Mouse (Mus musculus) urinary bladder, adult 18-20 months (tissue): ENCODE results near the gene Dnajc3.
"Not testable (repeated sequence)": the region's sequence is repeated elsewhere in the genome, so short reads cannot be mapped to it uniquely, and the experiment has no call there.

ENCODE experiments used
- DNase-seq, 2 experiments: peaks; one replicate each; pipeline ENCODE4 v3.0.0; 2022; ENCODE audit warnings: low spot score in 2 of 2, mixed read lengths in 2 of 2

Gene Dnajc3

DNA sequence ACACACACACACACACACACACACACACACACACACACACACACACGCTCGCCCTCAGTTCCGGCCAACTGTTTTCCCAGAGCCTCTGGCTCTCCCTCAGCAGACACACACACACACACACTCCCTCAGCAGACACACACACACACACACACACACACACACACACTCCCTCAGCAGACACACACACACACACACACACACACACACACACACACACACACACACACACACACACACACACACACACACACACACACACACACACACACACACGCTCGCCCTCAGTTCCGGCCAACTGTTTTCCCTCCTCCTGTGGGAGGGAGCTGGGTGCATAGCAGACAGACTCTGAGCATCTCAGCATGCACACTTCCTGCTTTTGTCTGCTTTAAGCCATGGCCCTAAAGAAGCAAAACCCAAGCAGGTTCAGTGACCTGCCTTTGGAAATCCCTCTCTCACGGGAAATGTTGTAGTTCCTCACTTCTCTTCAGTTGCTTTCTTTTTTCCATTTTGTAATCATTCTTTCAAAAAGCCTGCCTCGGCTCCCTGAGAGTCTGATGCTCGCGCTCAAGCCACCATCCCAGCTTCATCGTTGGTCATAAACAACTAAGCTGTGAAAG is 44.8 kb downstream of the Dnajc3 start:
- DNase-seq = not testable (repeated sequence)

DNA sequence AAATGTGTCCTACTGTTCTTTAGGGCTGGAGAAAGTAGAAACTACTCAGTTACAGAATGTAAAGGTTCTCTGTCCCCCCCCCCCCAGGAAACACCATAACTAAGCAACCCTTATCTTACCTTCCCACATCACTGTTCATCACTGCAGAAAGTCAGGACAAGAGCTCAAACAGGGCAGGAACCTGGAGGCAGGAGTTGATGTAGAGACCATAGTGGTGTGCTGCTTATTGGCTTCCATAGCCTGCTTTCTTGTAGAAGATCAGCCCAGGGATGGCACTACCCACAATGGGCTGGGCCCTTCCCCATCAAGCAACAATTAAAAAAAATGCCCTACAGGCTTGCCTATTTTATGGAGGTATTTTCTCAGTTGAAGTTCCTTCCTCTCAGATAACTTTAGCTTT is 45.6 kb downstream of the Dnajc3 start:
- no peak for DNase-seq

DNA sequence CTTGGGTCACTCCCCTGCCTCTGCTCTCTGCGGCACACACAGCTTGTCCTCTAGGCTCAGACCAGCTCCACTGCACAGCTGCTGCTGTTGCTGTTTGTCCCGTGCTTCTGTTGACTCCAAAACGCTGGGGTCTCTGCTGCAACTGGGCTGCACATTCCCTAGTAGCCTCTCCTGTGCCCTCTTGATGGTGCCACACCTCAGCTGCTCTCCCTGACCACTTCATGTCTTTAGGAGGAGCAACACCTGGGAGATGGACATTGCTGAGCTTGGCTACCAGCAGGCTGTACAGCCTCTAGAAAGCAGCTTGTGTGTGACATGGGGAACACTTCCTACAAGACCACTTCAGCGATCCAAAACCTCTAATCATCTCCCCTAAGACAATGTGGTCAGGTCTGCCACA is 46.4 kb downstream of the Dnajc3 start:
- DNase-seq = no peak

DNA sequence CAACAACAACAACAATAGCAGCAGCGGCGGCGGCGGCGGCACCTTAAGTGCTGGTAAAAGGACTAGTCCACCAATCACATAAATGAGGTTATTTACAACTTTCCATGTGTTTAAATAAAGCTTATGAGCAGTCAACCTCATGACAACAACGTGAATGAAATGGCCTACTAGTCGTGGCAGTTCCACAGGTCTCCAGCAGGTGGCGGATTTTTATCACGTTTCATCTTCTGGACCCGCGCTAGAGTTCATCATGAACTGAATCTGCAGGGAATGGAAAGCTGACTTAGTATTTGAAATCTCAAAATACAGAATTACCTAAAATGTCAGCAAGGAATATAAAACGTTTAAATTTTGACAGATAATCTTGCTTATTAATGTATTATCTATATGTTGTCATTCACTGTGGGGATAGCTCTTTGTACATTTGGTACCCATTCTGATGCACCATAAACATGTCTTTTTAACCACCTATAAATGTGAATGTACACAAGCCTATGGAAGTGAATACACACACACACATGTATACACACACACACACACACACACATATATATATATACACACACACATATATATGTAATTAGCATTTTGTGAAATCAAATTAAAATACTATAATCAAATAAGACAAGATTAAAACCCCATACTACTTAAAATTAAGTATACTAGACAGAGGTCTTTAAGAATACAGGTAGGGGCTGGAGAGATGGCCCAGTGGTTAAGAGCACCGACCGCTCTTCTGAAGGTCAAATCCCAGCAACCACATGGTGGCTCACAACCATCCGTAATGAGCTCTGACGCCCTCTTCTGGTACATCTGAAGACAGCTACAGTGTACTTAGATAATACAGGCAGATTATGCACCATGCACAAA is 49.1 kb downstream of the Dnajc3 start:
- DNase-seq = peak; percentile 27 to 54

DNA sequence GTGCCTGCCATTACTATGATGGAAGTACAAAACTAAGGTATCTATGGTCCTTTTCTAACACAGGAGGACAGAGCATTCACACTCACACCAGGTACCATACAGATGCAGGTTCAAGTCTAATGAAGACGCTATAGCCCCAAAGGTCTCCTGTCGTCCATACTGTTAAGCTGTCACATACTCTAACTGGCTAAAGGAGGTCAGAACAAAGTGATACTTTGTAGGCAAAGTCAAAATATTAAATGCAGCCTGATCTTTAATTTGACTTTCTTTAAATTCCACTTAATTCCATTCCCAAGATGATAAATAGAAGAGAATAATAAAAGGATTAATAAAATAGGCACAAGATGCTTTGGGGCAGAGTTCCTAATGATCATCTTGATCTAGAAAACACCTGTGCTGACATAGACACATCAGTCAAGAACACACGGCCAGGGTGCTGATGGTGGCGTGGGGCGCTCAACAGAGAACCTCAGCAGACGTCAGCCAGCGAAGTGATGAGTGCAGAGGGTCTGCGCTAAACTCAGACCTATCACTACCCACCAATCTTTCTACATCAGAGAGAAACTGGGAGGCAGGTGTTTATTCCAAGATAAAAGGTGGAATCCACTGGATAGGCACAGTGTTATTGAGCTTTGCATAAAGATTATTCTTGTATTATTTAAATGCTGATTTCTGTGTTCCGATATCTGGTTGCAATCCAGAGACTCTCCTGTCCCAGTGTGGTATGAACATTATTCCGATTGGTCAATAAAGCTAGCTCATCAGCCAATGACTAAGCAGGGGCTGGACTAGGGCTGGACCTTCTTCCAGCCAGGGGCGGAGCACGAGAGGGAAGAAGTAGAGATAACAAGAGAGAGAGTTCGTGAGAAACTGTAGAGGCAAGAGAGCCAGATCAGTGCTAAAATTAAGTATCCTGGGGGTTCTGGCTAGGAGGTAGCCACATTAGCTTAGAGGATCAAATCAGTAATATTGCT is 50.0 kb downstream of the Dnajc3 start:
- no peak for DNase-seq

DNA sequence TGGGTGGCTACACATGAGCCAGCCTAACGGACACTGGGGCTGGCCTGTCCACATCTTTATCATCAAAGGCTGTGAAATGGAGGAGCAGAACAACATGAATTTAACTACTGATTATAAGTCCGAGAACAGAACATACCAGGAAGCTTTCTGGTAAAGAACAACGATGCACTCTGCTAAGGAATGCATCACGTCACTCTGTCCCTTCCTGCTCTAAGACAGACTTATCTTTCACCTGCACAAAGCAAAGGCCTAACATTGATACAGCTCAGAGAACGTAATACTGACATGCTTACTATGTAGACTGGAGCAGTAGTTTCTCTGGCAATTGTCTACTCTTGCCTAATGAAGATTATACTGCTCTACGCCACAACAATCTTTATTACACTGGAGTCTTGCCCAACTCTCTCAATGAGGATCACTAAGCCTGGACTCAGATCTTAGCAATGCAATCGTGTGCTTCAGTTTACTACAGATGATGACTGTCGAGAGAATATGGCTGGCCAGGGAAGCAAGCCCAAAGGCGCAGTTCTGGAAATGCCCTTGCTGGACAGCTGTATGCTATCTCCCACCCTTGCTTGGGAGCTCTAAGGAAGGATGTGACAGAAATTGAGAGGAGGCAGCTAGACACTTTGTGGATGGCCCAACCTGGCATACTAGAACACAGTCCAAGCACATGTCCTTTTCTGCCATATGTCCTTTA is 57.6 kb downstream of the Dnajc3 start:
- no peak for DNase-seq

DNA sequence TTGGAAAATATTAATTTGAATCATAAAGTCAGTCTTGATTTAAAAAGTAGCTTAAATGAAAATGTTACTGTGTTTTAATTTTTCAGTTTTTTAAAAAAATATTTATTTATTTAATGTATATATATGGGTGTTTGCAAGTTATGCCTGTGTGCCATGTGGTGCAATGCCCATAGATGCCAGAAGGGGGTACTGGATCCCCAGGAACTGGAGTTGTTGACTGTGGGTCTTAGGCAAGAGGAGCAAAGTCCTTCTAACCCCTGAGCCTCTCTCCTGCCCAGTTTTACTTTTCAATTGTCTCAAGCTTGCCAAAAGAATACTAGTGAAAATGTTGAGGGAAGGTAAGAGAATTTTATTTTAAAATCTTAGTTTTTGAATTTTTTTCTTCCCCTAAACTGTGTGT is 65.5 kb downstream of the Dnajc3 start:
- DNase-seq = no peak

DNA sequence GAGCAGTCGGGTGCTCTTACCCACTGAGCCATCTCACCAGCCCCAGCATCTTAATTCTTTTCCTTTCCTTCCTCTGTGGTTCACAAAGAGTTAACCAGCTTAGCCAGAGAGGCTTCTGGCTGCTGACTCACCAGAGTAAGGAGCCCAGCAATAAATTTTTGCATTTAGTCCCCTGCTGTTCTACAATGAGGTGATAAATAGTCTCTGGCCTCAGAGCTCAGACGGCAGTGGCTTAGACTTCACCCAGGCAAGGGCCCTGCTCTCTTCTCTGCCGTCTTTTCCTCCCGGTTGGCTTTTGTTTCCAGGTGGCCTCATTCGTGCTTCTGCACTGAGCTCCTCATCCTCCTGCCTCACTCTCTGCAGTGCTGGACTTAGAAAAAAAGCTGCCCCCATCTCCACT is 68.1 kb downstream of the Dnajc3 start:
- no peak for DNase-seq

DNA sequence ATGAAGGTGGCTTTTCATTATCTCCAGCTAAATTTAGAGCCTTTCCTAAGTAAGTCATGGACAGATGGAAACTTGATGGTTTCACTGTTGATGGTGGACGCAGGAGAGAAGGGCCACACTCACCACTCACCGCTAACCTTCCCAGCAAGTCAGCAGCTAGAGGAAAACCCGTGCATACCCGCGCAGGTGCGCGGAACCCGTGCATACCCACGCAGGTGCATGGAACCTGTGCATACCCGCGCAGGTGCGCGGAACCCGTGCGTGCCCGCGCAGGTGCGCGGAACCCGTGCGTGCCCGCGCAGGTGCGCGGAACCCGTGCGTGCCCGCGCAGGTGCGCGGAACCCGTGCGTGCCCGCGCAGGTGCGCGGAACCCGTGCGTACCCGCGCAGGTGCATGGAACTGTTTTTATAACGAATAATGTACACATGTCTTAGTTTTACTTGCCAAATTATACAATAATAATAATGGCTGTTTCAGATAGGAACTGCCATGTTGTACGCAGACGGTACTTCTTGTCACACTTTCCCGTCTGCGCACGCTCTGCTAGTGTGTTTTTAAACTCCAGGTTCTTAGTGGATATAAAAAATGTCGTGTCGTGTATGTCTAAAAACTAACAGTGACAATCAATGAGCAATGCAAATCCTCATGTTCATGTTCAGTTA is 68.8 kb downstream of the Dnajc3 start:
- DNase-seq = no peak

DNA sequence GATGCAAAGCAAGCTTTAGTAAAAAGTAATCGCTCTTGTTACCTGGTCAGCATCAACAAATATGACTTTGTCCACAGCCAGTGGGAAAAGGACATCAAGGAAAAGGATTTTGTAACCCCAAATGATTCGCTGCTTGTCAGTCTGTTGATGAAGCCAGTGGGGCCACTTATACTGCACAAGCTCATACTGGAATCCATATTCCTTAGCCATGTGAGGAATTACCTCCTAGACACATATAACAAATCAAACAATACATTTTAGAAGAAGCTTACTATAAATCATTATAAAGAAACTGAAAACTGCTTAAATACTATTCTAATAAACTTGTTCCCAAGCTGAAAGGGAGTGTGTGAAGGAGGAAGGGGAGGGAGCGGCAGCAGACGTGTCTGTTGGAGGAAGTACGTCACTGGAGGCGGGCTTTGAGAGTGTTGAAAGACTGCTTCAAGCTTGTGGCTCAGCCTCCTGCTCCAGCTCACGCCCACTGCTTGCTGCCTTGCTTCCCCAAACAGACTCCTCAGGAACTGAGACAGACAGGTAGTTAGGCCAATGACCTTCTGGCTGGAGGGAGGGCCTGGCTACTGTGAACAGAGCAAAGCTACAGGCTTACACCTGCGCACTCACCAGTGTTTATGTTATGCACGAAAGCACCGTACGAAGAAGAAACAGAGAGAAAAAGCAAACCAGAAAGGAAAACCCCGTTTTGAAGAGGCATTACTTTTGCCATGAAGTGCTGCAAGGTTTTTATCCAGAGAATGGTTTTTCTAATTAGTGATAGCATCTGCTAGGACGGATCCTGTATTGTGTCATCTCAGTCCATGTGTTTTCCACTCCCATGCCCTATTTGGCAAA is 69.6 kb downstream of the Dnajc3 start:
- peak; percentile 86 to 98 for DNase-seq

DNA sequence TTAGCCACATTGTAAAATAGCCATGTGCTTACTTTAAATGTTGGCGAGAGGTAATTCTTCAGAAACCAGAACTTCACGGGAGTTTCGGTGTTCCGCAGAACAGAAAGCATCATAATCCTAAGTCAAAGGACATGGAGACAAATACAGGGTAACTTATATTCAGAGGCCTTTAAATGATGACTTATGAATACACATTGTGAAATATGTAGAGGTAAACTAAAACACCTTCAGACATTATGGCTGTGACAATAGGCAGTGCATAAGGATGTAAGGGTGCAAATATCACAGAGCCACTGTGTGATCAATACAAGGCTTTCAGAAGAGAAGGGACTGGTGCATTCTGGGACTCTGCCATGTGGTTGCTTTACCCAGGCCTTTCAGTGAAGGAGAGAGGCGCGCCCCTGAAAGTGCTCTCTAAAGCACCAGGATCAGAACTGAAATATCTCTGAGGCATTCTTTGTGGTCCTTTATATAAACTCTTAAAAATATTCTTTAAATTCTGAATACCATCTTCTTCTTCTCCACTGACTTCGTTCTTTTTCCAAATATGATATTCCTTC is 70.3 kb downstream of the Dnajc3 start:
- no peak for DNase-seq

DNA sequence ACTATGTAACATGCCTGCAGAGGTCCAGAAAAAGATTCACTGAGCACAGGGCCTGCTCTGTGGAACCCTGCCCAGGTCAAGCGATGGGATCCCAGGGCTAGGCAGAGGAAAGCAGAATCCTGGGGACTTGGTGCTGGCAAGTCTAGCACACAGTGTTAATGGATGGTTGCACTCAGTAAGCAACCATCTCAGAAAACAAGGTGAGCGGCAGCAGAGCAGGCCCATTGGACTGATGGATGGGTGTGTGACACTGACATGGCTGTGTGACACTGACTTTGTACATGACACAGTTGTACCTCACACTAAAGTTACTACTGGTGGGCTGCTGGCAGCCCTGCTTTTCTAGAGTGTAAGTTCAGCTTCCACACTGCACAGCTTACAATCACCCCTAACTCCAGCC is 71.8 kb downstream of the Dnajc3 start:
- DNase-seq = no peak

DNA sequence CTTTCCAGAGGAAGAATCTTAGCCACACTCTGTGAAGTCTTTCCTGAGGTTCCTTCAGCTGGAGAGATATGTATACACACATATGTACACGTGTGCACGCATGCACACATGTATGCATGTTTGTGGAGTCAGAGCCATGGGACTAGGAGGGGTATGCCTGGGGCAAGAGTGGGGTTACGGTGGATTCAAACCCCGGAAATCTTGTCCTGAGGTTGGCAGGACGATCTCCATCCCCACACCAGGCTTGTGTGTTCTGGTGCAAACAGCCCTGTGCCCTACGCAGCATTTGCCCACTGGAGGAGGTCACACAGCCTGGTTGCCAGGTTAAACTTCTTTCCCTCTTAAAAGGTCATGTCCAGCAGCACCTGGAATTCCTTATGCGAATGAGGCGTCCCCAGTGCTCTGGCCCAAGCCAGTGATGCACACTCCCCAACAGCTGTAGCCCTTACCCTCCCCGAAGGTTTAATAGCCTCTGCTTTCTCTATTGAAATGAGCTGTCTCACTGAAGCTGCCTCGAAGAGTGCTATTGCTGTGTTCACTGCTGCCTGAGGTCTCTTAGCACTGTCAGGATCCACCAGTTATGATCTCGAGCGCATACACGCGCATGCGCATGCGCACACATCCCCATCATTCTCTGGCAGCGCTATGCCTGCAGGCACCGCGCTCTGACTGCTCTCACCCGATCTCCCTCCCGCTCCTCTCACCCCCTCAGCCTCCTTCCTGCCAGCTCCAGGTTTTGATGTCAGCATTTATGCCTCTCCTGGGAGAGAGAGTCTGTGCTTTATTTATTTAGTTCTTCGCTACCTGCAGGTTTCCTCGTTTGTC is 75.0 kb downstream of the Dnajc3 start:
- DNase-seq = no peak

DNA sequence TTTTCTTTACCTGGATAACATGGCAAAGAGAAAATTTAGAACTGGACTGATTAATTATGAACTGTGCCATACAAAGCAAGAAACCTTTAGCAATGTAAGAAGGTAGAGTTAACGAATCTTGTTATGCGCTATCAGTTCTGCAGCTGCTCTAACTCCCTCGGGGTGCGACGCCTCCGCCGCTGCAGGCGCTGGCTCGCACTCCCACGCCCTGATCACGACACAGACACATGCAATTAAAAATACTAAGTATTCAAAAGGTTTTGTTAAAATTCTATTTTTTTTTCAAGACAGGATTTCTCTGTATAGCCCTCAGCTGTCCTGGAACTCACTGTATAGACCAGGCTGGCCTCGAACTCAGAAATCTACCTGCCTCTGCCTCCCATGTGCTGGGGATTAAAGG is 75.8 kb downstream of the Dnajc3 start:
- no peak for DNase-seq

DNA sequence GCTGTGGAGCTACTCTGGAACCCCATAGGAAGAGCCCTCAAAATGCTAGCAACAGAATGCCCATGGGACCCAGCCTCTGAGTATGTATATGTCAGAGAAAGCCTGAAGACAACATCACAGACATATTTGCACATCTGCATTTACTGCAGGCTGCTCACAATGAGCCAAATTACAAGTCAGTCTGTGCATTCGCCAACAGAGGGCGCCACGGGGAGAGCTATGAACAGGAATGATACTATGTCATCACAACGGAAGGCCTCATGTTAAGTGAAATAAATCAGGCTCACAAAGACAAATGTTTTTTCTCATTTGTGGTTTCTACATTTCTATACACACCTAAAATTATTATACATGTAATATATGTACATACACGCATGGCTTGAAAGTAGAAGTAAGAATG is 88.1 kb downstream of the Dnajc3 start:
- DNase-seq = no peak

DNA sequence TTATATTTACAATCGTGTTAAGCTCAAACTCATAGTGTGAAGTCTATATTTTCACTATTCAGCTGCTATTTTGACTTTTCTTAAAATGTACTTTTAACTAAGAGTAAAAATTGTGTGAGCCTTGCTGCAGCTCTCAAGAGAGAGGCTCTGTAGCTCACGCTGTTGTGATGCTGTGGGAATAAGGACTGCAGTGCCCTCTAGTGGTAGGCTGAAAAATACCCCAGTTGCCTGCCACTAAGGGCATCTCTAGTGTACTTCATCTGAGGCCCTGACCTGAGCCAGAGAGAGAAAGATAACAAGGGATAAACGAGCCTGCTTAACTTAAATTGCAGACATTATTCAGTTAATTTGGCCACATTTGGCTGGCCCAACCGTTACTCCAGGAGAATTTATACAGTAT is 89.4 kb downstream of the Dnajc3 start:
- peak; percentile 24 to 28 for DNase-seq

DNA sequence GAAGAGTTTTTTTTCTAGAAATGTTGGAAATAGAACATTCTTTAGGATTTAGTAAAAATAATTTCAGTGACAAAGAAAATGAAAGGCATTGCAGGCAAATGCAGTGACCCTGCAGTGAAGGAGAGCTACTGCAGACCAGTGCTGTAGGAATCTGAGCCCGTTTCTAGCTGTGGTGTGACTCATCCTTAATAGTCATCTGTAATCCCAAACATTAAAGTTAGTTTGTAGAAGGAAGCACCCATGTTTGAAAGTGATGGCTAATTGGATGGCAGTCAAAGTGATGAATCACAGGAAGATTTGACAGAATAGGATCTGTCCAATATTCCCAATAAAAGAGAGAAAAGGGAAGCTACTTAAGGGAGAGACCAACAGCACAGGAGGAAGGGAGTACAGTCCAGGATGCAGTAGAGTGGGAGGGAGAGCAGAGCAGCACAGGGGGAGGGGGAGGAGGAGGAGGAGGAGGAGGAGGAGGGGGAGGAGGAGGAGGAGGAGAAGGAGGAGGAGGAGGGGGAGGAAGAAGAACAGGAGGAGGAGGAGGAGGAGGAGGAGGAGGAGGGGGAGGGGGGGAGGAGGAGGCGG is 90.0 kb downstream of the Dnajc3 start:
- no peak for DNase-seq
